Mouse (Mus musculus) lung, adult 2 months (tissue): ENCODE data around the gene Rad54l2.

Experiments
- CTCF ChIP-seq: fragments of 200-500 bp; IDR thresholded peaks from 2 replicates; pipeline ENCODE4 v1.5.1; 2011; ENCODE audit warnings: mild to moderate bottlenecking, low read length, control low read depth; ENCODE audit not compliant: insufficient read depth
- POLR2A ChIP-seq: fragments of 200-500 bp; IDR thresholded peaks from 2 replicates; pipeline ENCODE4 v1.6.1; 2011; ENCODE audit warnings: low read depth, mild to moderate bottlenecking, control low read depth, low read length, borderline replicate concordance; ENCODE audit errors: extremely low read depth

GRCm38 (mm10) chr9:106664433-106664832 is 124.6 kb downstream of the Rad54l2 start:
- no peak for TF ChIP-seq CTCF
- no peak for TF ChIP-seq POLR2A
